Mouse (Mus musculus): ENCODE results near the gene Wdr90. TPM values are rescaled to one million over a fixed set of nuclear protein-coding genes. Genes with fewer than 3 reads are reported as not detected.

Gene Wdr90
- polyA plus RNA-seq, 1 experiment from 2014 or later = 10.2 TPM

GRCm38 (mm10) chr17:25834595-25835222, 26.6 kb downstream of the Wdr90 start:
- Histone ChIP-seq H3K4me2 (peak overlapping the region; percentile 99), H3K27me3 (no peaks in the 10 kb centered on the region), H3K27ac (peak overlapping the region; percentile 93), H3K4me3 (replicated peaks) (peak overlapping the region; percentile 85), H3K36me3 (peaks cover 62% of the 10 kb centered on the region), H3K9ac (peak overlapping the region; percentile 92), H3K9me3 (replicated peaks) (no peaks in the 10 kb centered on the region), H3K4me1 (replicated peaks) (peaks cover 88% of the 10 kb centered on the region)
- 88% methylated on average over 12 of the region's 12 CpGs for WGBS (ENCODE audit: insufficient replicate concordance)
- ATAC-seq (ENCODE audit: low read depth) = no peak
- DNase-seq = no peak

GRCm38 (mm10) chr17:25833961-25834594, 27.2 kb downstream of the Wdr90 start:
- 34% methylated on average over 6 of the region's 6 CpGs for whole genome bisulfite sequencing (ENCODE audit: insufficient replicate concordance)
- H3K36me3 ChIP-seq = peaks cover 58% of the 10 kb centered on the region

GRCm38 (mm10) chr17:25833291-25833663, 28.0 kb downstream of the Wdr90 start, which contains the start of gene Stub1:
Gene Stub1, minus strand, starts transcription at chr17:25833404.
- peak within 1 kb of the TSS; percentile 99 for H3K4me2 ChIP-seq
- peak within 1 kb of the TSS; percentile 92 for H3K9ac ChIP-seq
- H3K4me1 ChIP-seq (replicated peaks) = peaks cover 88% of the 10 kb centered on the region
- WGBS (ENCODE audit: insufficient replicate concordance) = under 1% methylated on average over 24 of the region's 24 CpGs
- H3K36me3 ChIP-seq = peaks cover 53% of the 10 kb centered on the region
- no peaks in the 10 kb centered on the region for H3K27me3 ChIP-seq
- H3K27ac ChIP-seq = peak within 1 kb of the TSS; percentile 93
- ATAC-seq (ENCODE audit: low read depth) (peak; percentile 51), DNase-seq (peak; percentile 76)
- peak within 1 kb of the TSS; percentile 85 for H3K4me3 ChIP-seq (replicated peaks)
- no peaks in the 10 kb centered on the region for H3K9me3 ChIP-seq (replicated peaks)

More at GRCm38 (mm10) chr17:25833961-25834594, 27.2 kb downstream of the Wdr90 start:
- Histone ChIP-seq H3K4me3 (replicated peaks) (peak overlapping the region; percentile 85), H3K4me2 (peak overlapping the region; percentile 99), H3K9ac (peak overlapping the region; percentile 92), H3K27ac (peak overlapping the region; percentile 93), H3K9me3 (replicated peaks) (no peaks in the 10 kb centered on the region), H3K4me1 (replicated peaks) (peaks cover 88% of the 10 kb centered on the region), H3K27me3 (no peaks in the 10 kb centered on the region)
- no peak for ATAC-seq (ENCODE audit: low read depth)
- DNase-seq = no peak

DNA sequence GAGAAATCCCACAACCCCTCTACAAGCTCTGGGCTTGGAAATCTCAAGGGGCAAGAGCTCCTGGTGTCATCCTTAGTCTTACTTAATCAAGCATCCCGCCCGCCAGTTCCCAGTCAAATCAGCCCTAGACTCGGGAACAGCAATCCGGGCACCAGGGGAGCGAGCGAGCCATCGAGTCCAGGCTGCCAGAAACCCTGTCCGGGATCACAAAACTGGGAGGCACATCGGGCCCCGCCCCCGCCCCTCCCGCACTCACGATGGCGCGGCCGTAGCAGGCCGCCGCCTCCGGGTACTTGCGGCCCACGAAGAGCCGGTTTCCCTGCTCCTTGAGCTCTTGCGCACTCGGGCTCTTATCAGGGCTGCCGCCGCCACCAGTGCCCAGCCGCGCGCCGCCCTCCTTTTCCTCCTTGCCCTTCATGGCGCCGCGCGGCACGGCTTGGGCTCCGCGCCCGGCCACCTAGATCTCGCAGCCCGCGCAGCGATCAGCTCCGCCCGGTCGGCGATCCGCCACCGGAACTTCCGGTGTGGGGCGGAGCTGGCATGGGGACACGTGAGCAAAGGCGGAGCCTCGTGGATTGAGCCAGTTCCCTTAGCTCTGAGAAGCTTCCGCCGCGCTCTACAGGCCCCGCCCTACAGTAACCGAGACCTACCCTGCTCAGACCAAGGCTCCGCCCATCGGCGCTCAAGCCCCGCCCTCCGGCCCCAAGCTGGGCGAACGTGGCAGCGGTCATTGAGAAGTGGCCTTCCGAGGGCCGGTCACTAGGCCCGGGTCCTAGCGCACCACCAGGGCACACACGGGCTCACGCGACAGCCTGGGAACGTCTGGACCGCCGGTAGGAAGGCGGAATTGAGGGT, 28.6 kb downstream of the Wdr90 start:
- DNase-seq = peak; percentile 99
- ATAC-seq (ENCODE audit: low read depth) = peak; percentile 89
- Histone ChIP-seq H3K36me3 (peaks cover 53% of the 10 kb centered on the region), H3K27ac (peak overlapping the region; percentile 93), H3K27me3 (no peaks in the 10 kb centered on the region), H3K9me3 (replicated peaks) (no peaks in the 10 kb centered on the region), H3K4me1 (replicated peaks) (peaks cover 85% of the 10 kb centered on the region), H3K9ac (peak overlapping the region; percentile 92), H3K4me3 (replicated peaks) (peak overlapping the region; percentile 85), H3K4me2 (peak overlapping the region; percentile 99)
- WGBS (ENCODE audit: insufficient replicate concordance) = under 1% methylated on average over 76 of the region's 77 CpGs

DNA sequence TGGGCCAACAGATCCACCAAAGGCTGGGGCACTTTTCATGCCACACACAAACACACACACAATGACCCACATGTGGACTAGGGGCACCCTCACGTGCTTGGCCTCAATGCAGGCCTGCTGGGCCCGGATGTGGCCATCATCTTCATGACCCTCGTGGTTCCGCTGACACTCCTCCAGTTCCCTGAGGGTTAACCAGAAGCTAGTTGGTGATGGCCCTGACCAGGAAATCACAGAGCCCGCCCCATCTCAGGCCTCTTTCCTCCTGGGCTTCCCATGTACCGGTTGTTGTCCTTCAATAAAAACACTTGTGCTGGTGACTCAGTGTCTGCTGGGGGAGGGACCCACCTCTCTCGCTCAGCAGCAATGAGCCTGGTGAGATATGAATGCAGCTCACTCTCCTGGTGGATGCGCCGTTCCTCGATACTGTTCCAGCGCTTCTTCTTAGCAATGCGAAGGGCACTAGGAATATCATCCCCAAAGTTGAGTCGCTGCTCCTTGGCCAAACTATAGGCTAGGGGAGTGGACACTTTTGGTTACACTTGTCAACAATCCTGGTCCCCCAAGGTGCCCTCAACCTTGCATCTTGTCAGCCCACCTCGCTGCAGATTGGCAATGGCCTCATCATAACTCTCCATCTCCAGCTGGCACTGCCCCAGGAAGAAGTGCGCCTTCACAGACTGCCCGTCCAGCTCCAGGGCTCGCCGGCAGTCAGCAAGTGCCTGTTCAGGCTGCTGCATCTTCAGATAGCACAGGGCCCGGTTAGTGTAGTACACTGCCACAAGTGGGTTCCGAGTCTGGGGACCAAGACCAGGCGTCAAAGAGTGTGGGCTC, 29.6 kb downstream of the Wdr90 start:
- ATAC-seq (ENCODE audit: low read depth) (no peak), DNase-seq (no peak)
- Histone ChIP-seq H3K9me3 (replicated peaks) (no peaks in the 10 kb centered on the region), H3K4me3 (replicated peaks) (peak overlapping the region; percentile 85), H3K4me2 (peak overlapping the region; percentile 99), H3K27ac (peak overlapping the region; percentile 93), H3K36me3 (peaks cover 59% of the 10 kb centered on the region), H3K4me1 (replicated peaks) (peaks cover 80% of the 10 kb centered on the region), H3K9ac (peak overlapping the region; percentile 89), H3K27me3 (no peaks in the 10 kb centered on the region)
- WGBS (ENCODE audit: insufficient replicate concordance) = 39% methylated on average over 21 of the region's 21 CpGs

DNA sequence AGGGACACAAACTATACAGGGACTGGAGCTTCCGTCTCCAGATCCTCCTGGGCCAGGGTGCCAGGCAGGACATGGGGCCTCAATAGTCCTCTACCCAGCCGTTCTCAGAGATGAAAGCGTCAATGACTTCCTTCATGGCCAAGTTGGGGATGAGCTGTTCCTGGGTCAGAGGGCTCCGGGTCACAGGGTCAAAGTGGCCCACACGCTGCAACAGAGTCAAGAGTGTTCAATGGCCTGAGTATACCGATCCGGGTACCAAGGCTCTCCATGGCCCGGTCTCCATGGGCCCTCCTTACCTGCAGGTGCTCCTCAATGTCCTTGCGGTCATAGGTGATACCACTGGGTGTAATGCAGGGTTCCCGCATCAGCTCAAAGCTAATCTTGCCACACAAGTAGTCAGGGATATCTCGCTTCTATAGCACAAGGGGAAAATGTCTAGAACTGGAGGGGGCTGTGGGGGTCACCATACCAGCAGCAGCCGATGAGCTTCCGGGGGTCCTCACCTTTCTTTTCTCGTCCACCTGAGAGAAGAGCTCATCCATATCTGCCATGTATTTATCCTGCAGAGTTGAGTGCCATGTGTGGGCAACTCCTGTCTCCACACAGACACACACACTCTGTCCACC, 30.4 kb downstream of the Wdr90 start:
- H3K27ac ChIP-seq = peak overlapping the region; percentile 93; the same call in 1 of the 2 replicates
- 81% methylated on average over 14 of the region's 14 CpGs for WGBS (ENCODE audit: insufficient replicate concordance)
- H3K27me3 ChIP-seq = no peaks in the 10 kb centered on the region
- ATAC-seq (ENCODE audit: low read depth) = no peak
- peak overlapping the region; percentile 85 for H3K4me3 ChIP-seq (replicated peaks)
- H3K4me2 ChIP-seq = peak overlapping the region; percentile 99
- H3K9me3 ChIP-seq (replicated peaks) = no peaks in the 10 kb centered on the region
- peaks cover 66% of the 10 kb centered on the region for H3K36me3 ChIP-seq
- H3K9ac ChIP-seq = peak overlapping the region; percentile 89
- peaks cover 75% of the 10 kb centered on the region for H3K4me1 ChIP-seq (replicated peaks)
- DNase-seq = no peak

DNA sequence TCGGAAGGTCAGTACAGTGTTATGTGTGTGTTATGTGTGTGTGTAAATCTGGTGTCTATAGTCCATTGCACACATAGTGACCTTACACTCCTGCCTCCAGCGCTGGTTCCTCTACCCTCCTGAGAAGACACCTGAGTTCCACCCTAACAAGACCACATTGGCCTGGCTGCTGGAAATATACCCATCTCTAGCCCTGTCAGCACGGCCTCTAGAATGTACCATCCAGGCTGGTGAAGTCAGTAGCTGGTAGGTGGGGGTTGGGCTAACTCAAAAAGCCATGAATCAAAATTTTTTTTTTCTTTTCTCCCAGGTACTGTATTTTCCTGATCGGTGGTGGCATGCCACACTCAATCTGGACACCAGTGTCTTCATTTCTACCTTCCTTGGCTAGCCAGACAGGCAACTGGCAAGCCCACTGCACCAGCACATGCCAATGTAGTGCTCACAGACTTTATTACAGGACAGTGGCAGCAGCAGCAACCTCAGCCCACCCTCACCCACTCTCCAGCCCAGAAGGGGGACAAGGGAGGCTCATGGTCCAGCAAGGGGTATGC, 31.0 kb downstream of the Wdr90 start:
- ATAC-seq (ENCODE audit: low read depth) (no peak), DNase-seq (no peak)
- WGBS (ENCODE audit: insufficient replicate concordance) = 74% methylated on average over 4 of the region's 4 CpGs
- H3K27me3 ChIP-seq = no peaks in the 10 kb centered on the region
- peak overlapping the region; percentile 78; the same call in 1 of the 2 replicates for H3K27ac ChIP-seq
- H3K4me2 ChIP-seq = peak overlapping the region; percentile 99
- H3K9me3 ChIP-seq (replicated peaks) = no peaks in the 10 kb centered on the region
- H3K4me3 ChIP-seq (replicated peaks) = peak overlapping the region; percentile 85
- peaks cover 73% of the 10 kb centered on the region for H3K4me1 ChIP-seq (replicated peaks)
- H3K9ac ChIP-seq = peak overlapping the region; percentile 81
- peaks cover 65% of the 10 kb centered on the region for H3K36me3 ChIP-seq

GRCm38 (mm10) chr17:25829558-25830017, 31.7 kb downstream of the Wdr90 start:
- peaks cover 73% of the 10 kb centered on the region for H3K4me1 ChIP-seq (replicated peaks)
- no peaks in the 10 kb centered on the region for H3K27me3 ChIP-seq
- WGBS (ENCODE audit: insufficient replicate concordance) = 44% methylated on average over 8 of the region's 8 CpGs
- H3K27ac ChIP-seq = peak overlapping the region; percentile 78
- H3K9me3 ChIP-seq (replicated peaks) = no peaks in the 10 kb centered on the region
- H3K36me3 ChIP-seq = peaks cover 58% of the 10 kb centered on the region
- ATAC-seq (ENCODE audit: low read depth) (no peak), DNase-seq (no peak)
- peak overlapping the region; percentile 81 for H3K9ac ChIP-seq
- H3K4me3 ChIP-seq (replicated peaks) = peak overlapping the region; percentile 85
- H3K4me2 ChIP-seq = peak overlapping the region; percentile 99

GRCm38 (mm10) chr17:25828712-25829557, 32.4 kb downstream of the Wdr90 start, which contains the start of gene Jmjd8:
Gene Jmjd8, plus strand, starts transcription at chr17:25828867.
- Histone ChIP-seq H3K36me3 (peaks cover 56% of the 10 kb centered on the region), H3K4me3 (replicated peaks) (peak within 1 kb of the TSS; percentile 85), H3K27me3 (no peaks in the 10 kb centered on the region), H3K4me2 (peak within 1 kb of the TSS; percentile 99), H3K9me3 (replicated peaks) (no peaks in the 10 kb centered on the region), H3K4me1 (replicated peaks) (peaks cover 73% of the 10 kb centered on the region), H3K27ac (peak within 1 kb of the TSS; percentile 78), H3K9ac (peak within 1 kb of the TSS; percentile 81)
- peak; percentile 72 for DNase-seq
- ATAC-seq (ENCODE audit: low read depth) = peak; percentile 37
- WGBS (ENCODE audit: insufficient replicate concordance) = 1% methylated on average over 32 of the region's 32 CpGs
